Mouse (Mus musculus) neural tube, embryonic 12.5 days (tissue): Measurements from ENCODE around the gene Lhx2. TPM values are rescaled to one million over a fixed set of nuclear protein-coding genes. Genes with fewer than 3 reads are reported as not detected.

Source experiments
- ATAC-seq: fragments of 200-750 bp; cut with Nextera tagmentation; 2 replicates; pipeline ENCODE4 v1.8.0; 2017; ENCODE audit warnings: low read depth, mild to moderate bottlenecking, moderate TSS enrichment, moderate library complexity; ENCODE audit not compliant: low FRiP score
- H3K27ac ChIP-seq: fragments of 300-500 bp; sonication (generic); 2 replicates; pipeline ENCODE4 v1.5.1; 2016
- H3K27me3 ChIP-seq: fragments of 300-500 bp; sonication (generic); replicated peaks from 2 replicates; pipeline ENCODE4 v1.6.1; 2016; ENCODE audit warnings: mild to moderate bottlenecking
- H3K36me3 ChIP-seq: fragments of 300-500 bp; sonication (generic); 2 replicates; pipeline ENCODE4 v1.6.1; 2016; ENCODE audit warnings: mild to moderate bottlenecking
- H3K4me1 ChIP-seq: fragments of 300-500 bp; sonication (generic); 2 replicates; pipeline ENCODE4 v1.6.1; 2016
- H3K4me2 ChIP-seq: fragments of 300-500 bp; sonication (generic); replicated peaks from 2 replicates; pipeline ENCODE4 v1.6.1; 2016; ENCODE audit warnings: mild to moderate bottlenecking
- H3K4me3 ChIP-seq: fragments of 300-500 bp; sonication (generic); 2 replicates; pipeline ENCODE4 v1.5.1; 2016
- H3K9ac ChIP-seq: fragments of 300-500 bp; sonication (generic); 2 replicates; pipeline ENCODE4 v1.6.1; 2016; ENCODE audit warnings: mild to moderate bottlenecking
- H3K9me3 ChIP-seq: fragments of 300-500 bp; sonication (generic); 2 replicates; pipeline ENCODE4 v1.6.1; 2016; ENCODE audit warnings: mild to moderate bottlenecking
- WGBS: fragments of 180-500 bp; shearing (Covaris S2); methylation state at CpG from one replicate; pipeline ENCODE4 v1.1.7; 2016; 5-methylcytosine and 5-hydroxymethylcytosine counted together
- polyA plus RNA-seq: library from polyadenylated mRNA; unstranded; fragments of >200 nt; fragmentation: Nextera tagmentation; extraction: Ambion mirVana; gene quantifications from 2 replicates; pipeline ENCODE4 v1.2.1, GENCODE M21; 2016

Lhx2 gene
- polyA plus RNA-seq, 1 experiment from 2014 or later, result 7.5 TPM

DNA sequence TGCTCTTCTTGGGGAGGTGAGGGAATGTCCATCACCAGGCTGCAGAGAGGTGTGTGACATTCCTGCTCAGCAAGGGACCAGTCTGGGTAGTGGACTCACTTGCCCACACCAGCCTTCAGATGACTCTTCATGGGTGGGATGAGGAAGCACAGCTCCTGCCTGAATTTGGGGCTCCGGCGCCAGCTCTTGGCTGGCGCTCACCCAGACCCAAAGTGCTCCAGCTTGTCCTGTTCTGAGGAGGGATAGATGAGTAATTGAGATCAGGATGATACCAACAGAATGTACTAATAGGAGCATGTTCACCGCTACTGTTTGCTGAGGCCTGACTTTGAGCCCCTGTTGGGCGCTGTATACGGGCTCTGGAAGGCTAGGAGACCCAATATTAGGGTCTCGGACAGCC lies 38.2 kb downstream of the Lhx2 start:
- Histone ChIP-seq H3K27ac (no peak overlapping the region), H3K4me1 (peaks cover 8% of the 10 kb centered on the region; the same call in 1 of the 2 replicates), H3K36me3 (no peaks in the 10 kb centered on the region), H3K4me2 (no peak overlapping the region), H3K4me3 (no peak overlapping the region), H3K9ac (no peak overlapping the region), H3K27me3 (peaks cover 65% of the 10 kb centered on the region), H3K9me3 (no peaks in the 10 kb centered on the region)
- 88% methylated on average over 7 of the region's 7 CpGs for WGBS
- ATAC-seq, result no peak

DNA sequence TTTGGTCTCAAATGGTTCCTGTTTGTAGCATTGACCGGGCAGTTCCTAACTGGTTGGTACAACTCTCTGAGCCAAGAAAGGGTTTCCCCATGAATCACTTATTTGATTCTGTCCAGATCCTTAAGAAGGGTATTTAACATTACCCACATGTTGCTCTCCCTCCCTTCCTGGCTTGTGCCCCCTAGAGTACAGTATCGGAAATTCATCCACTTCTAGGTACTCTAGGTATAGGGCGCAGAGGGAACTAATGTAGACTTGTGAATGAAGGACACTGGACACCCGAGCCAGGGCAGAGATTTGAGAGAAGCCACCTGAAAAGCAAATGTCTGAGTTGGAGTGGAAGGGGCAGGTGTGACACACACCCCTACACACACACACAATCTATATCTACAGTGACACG lies 39.3 kb downstream of the Lhx2 start:
- Histone ChIP-seq H3K27me3 (peaks cover 55% of the 10 kb centered on the region), H3K27ac (no peak overlapping the region), H3K36me3 (no peaks in the 10 kb centered on the region), H3K4me2 (no peak overlapping the region), H3K9me3 (no peaks in the 10 kb centered on the region), H3K4me3 (no peak overlapping the region), H3K4me1 (peaks cover 8% of the 10 kb centered on the region; the same call in 1 of the 2 replicates), H3K9ac (no peak overlapping the region)
- ATAC-seq, result no peak
- WGBS, result 22% methylated on average over 5 of the region's 5 CpGs

DNA sequence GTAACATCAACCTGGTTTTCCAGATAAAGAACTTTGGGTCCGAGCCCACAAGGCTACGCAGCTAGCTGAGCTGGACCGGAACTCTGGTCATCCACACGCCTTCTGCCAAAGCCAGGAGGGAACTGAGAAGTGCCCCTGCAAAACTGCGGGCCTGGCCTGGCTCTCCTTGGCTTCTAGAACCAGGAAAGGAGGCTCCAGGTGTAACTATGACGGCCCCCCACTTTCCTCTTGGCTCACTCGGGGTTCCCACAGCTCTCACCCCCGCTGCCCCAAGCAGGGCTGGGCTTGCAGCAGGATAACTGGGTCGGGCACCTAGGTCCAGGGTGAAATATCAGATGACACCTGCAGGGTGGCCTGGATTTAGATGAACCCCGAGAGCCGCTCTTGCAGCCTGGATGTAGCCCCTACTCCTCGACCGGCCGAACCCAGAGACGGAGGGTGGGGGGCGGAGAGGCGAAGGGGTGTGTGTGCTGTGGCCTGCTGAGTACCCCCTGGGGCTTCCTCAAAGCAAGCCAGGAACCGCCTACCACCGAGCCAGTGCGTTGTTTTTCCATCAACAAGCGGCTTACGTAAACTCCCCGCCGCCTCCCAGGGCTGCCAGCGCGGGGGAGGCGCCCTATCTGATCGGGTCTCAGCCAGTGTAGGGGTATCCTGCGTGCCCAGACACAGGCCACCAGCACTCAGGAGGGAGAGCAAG lies 39.9 kb downstream of the Lhx2 start:
- no peak overlapping the region for H3K27ac ChIP-seq
- H3K4me2 ChIP-seq, result peak overlapping the region; percentile 41
- H3K36me3 ChIP-seq, result no peaks in the 10 kb centered on the region
- no peak for ATAC-seq
- peak overlapping the region; percentile 9; the same call in 1 of the 2 replicates for H3K4me3 ChIP-seq
- H3K4me1 ChIP-seq, result peaks cover 8% of the 10 kb centered on the region; the same call in 1 of the 2 replicates
- H3K9ac ChIP-seq, result no peak overlapping the region
- no peaks in the 10 kb centered on the region for H3K9me3 ChIP-seq
- peaks cover 48% of the 10 kb centered on the region for H3K27me3 ChIP-seq
- WGBS, result 4% methylated on average over 29 of the region's 29 CpGs

DNA sequence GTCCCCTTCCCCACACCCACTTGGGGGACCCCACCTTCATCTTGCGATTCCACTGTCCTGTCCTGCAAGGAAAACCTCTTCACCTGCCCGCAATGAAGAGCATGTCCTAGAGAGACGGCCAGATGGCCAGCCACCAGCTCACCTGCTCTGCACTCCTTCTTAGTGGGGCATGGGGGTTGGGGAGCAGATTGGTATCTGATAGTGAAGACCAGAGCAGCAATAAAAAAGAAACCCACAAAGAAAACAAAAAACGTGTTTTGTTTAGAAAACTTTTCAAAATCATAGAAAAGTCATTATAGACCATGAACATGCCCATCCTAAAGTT lies 40.4 kb downstream of the Lhx2 start:
- ATAC-seq, result no peak
- H3K4me2 ChIP-seq, result peak overlapping the region; percentile 41
- peaks cover 8% of the 10 kb centered on the region; the same call in 1 of the 2 replicates for H3K4me1 ChIP-seq
- H3K27ac ChIP-seq, result no peak overlapping the region
- H3K36me3 ChIP-seq, result no peaks in the 10 kb centered on the region
- no peaks in the 10 kb centered on the region for H3K9me3 ChIP-seq
- H3K27me3 ChIP-seq, result peaks cover 48% of the 10 kb centered on the region
- WGBS, result 16% methylated on average over 4 of the region's 4 CpGs
- no peak overlapping the region for H3K9ac ChIP-seq
- peak overlapping the region; percentile 9; the same call in 1 of the 2 replicates for H3K4me3 ChIP-seq

DNA sequence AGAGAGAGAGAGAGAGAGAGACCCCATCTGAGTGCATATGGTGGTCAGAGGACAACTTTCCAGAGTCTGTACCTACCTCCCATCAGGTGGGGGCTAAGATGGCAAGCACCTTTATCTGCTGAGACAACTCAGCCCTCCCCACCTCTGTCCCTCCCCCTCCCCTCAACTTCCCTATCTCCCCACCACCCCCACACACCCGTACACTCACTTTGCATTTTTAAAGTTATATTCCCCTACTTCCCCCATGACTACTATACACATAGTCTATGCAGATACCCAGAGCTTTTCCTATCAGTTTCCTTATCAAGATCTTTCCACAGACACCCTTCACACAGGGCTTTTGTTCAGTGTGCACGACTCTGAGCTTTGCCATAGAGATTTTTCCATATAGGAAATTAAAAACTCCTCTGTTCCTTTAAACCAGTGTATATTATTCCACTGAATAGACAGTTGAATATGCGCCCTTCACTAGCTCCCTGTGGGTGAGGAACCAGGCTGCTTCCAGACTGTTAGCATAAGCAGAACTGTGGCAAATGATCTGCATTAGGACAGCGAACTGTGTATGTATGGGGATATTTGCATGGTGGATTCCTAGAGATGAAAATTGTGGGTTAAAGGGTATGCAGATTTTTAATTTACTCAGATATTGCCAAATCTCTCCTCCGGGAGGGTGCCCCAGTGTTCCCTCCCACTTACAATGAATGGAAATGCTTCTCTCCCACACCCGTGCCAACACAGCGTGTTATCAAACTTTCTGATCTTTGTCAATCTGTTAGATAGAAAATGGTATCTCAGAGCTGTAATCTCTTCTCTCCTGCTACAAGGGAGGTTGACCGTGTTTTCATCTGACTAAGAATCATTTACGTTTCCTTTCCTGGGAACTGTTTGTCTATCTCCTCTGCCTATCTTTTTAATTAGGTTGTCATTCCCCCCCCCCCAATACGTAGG lies 41.3 kb downstream of the Lhx2 start:
- WGBS, result 60% methylated on average over 10 of the region's 10 CpGs
- no peak overlapping the region for H3K4me3 ChIP-seq

DNA sequence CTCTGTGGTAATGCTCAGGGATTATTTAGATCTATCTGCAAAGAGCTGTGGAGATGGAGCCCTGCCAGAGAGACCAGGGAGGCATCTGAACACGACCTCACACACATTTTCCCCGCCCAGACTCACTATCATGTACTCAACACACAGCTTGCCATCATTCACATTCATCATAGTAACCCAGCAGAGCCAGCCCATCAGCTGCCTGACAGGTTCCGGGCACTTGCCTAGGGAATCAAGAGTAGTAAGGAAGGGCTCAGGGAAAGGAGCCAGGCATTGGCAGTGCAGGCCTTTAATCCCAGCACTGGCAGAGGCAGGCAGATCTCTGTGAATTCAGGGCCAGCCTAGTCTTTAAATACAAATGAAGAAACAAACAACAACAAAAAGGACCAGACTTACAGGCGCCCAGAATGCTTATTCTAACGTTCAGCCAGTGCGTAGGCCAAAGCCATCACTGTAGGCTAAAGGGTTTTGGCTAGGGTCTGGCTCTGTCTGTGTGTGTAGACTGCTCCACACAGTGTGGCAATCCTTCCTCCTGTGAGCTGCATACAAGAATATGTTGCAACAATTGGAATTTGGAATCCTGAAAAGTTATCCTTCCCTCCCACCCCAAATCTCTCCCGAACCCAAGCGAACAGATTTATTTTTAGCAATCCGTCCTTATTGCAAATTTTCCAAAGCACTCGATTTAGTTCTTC lies 48.6 kb downstream of the Lhx2 start:
- no peak overlapping the region for H3K27ac ChIP-seq
- ATAC-seq, result no peak
- no peak overlapping the region for H3K4me2 ChIP-seq
- no peaks in the 10 kb centered on the region for H3K36me3 ChIP-seq
- H3K27me3 ChIP-seq, result no peaks in the 10 kb centered on the region
- no peak overlapping the region for H3K9ac ChIP-seq
- 85% methylated on average over 10 of the region's 10 CpGs for WGBS
- H3K4me1 ChIP-seq, result no peaks in the 10 kb centered on the region
- no peak overlapping the region for H3K4me3 ChIP-seq
- no peaks in the 10 kb centered on the region for H3K9me3 ChIP-seq

More for the DNA sequence above, 41.3 kb downstream of the Lhx2 start:
- H3K27ac ChIP-seq, result no peak overlapping the region
- no peak overlapping the region for H3K9ac ChIP-seq
- no peaks in the 10 kb centered on the region for H3K9me3 ChIP-seq
- H3K4me1 ChIP-seq, result peaks cover 8% of the 10 kb centered on the region; the same call in 1 of the 2 replicates
- no peaks in the 10 kb centered on the region for H3K36me3 ChIP-seq
- H3K27me3 ChIP-seq, result peaks cover 44% of the 10 kb centered on the region
- no peak overlapping the region for H3K4me2 ChIP-seq
- no peak for ATAC-seq

DNA sequence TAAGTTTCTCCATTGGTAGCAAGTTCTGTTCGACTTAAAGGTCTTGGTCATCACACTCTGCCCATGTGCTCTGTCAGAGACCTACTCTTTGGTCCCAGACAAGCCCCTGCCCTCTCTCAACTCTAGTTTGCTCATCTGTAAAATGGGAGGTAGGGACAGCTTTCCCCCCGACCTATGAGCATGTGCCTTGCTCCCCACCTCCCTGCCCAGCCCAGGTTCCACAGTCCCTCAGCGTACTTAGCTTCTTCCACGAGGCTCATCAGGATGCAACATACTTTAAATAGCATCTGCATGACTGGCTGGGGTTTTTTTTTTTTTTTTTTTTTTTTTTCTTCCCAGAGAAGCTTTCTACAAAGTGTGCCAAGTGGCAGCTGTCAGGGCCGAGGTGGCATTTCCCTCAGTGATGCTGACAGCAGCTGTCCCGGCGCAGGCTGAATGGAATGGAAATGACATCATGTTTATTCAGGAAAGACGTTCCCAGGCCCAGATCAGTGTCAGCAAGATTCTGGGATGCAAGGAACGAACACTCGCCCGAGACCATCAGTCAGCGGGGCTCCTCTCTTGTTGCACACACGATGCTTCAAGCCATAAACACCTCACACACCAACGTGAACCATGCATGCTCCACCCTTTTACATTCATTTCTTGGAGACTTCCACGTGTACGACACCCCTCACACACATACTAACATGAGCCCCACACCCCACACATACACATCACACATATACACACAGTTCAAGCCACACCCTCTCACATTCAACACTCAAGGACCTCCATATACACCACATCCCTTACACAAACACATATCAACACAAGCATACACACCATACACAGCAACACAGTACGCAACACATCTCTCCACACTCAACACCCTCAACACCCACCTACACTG lies 56.1 kb downstream of the Lhx2 start:
- Histone ChIP-seq H3K27ac (no peak overlapping the region), H3K4me2 (no peak overlapping the region), H3K36me3 (no peaks in the 10 kb centered on the region), H3K9ac (no peak overlapping the region), H3K4me1 (no peaks in the 10 kb centered on the region), H3K9me3 (no peaks in the 10 kb centered on the region), H3K27me3 (no peaks in the 10 kb centered on the region), H3K4me3 (no peak overlapping the region)
- ATAC-seq, result no peak
- 70% methylated on average over 17 of the region's 17 CpGs for WGBS

DNA sequence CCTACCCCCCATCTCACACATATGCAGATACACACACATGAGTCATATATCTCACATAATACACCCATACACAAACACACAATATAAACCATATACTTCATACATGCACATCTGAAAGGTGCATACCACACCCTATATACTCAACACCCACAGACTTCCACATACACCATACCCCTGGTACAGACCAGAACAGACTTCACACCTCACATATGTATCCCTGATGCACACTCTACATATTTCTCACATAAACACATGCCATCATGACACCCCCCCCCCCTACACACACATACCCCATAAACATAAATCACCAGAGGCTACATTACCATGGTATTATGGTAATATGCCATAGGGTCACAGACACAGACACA lies 56.8 kb downstream of the Lhx2 start:
- H3K4me1 ChIP-seq, result no peaks in the 10 kb centered on the region
- H3K9ac ChIP-seq, result no peak overlapping the region
- H3K27ac ChIP-seq, result no peak overlapping the region
- H3K36me3 ChIP-seq, result no peaks in the 10 kb centered on the region
- no peaks in the 10 kb centered on the region for H3K27me3 ChIP-seq
- ATAC-seq, result no peak
- H3K9me3 ChIP-seq, result no peaks in the 10 kb centered on the region
- no peak overlapping the region for H3K4me3 ChIP-seq
- no peak overlapping the region for H3K4me2 ChIP-seq

DNA sequence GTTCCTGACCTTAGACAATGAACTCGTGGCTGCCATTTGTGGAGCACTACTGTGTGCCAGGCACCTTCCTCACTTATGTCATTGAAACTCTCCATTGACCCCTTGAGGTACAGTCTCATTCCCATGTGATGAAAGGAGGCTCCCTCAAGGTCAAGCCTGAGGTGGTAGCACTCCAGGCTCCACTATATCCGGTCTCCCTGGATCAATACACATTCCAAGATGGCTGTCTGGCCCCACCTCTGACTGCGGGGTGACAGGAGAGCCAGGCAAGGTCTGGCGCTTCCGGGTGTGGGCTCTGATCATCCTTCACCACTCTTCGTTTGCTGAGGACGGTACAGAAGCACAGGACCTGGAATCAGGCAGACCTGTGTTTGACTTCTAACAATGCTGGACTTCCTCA lies 58.2 kb downstream of the Lhx2 start:
- Histone ChIP-seq H3K27me3 (no peaks in the 10 kb centered on the region), H3K4me3 (no peak overlapping the region), H3K4me1 (no peaks in the 10 kb centered on the region), H3K27ac (no peak overlapping the region), H3K4me2 (no peak overlapping the region), H3K36me3 (no peaks in the 10 kb centered on the region), H3K9ac (no peak overlapping the region), H3K9me3 (no peaks in the 10 kb centered on the region)
- 85% methylated on average over 7 of the region's 7 CpGs for WGBS
- ATAC-seq, result no peak

DNA sequence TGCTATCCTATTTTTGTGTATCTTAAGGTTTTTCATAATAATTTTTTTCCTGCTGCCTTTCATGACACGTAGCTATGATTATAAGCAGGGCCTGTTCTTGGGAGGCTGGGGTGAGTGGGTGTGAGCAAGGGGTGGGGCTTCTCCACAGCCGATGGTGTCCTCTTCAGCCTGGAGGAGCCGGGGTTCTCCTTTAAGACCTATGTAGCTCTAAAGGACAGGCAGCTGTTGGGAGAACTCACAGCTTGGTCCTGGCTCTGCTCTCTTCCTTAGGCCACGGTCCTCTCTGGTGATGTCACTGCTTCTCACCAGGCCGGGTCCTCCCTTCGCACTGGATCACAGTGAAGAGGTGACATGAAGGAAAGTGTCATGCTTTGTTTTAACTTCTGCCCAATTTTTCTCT lies 58.8 kb downstream of the Lhx2 start:
- Histone ChIP-seq H3K4me3 (no peak overlapping the region), H3K9ac (no peak overlapping the region), H3K4me2 (no peak overlapping the region), H3K9me3 (no peaks in the 10 kb centered on the region), H3K36me3 (no peaks in the 10 kb centered on the region), H3K4me1 (no peaks in the 10 kb centered on the region), H3K27me3 (no peaks in the 10 kb centered on the region), H3K27ac (no peak overlapping the region)
- no peak for ATAC-seq
- WGBS, result 66% methylated on average over 6 of the region's 6 CpGs

DNA sequence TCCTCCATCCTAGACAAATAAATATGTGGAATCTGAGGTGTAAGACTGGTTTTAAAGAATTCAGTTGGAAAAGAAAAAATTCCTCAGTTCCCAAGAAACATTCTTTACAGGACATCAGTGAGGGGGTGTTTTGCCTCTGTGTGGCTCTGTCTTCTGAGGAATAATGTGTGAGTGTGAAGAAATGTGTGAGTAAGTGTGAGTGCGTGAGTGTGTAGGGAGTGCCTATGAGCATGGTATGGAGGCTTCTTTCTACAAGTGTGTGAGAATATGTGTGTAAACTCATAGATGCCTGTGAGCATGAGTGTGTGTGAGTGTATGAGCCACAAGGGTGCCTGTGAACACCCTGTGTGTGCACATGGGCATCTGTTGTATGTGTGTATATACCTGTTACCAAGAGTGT lies 63.5 kb downstream of the Lhx2 start:
- WGBS, result 96% methylated on average over 1 of the region's 1 CpGs
- Histone ChIP-seq H3K4me1 (0 out of 2 replicates have a peak, but pooled peaks cover 8% of the 10 kb centered on the region), H3K27ac (no peak overlapping the region), H3K9me3 (no peaks in the 10 kb centered on the region), H3K4me3 (no peak overlapping the region), H3K27me3 (no peaks in the 10 kb centered on the region), H3K36me3 (no peaks in the 10 kb centered on the region), H3K9ac (no peak overlapping the region), H3K4me2 (no peak overlapping the region)
- ATAC-seq, result no peak
